Mouse (Mus musculus) stomach, embryonic 15.5 days (tissue): ENCODE results near the gene Gm8914. TPM values are rescaled to one million over a fixed set of nuclear protein-coding genes. Genes with fewer than 3 reads are reported as not detected.
"Not testable (repeated sequence)": the region's sequence is repeated elsewhere in the genome, so short reads cannot be mapped to it uniquely, and the experiment has no call there.

ENCODE experiments used
- ATAC-seq: fragments of 200-750 bp; cut with Nextera tagmentation; 2 replicates; pipeline ENCODE4 v1.8.0; 2017; ENCODE audit warnings: low read depth, moderate number of reproducible peaks, moderate TSS enrichment; ENCODE audit not compliant: insufficient read depth, low FRiP score
- H3K27ac ChIP-seq: fragments of 300-500 bp; sonication (generic); 2 replicates; pipeline ENCODE4 v1.5.1; 2015; ENCODE audit warnings: mild to moderate bottlenecking, inconsistent platforms
- H3K27me3 ChIP-seq: fragments of 300-500 bp; sonication (generic); replicated peaks from 2 replicates; pipeline ENCODE4 v1.6.1; 2015; ENCODE audit warnings: inconsistent platforms
- H3K36me3 ChIP-seq: fragments of 300-500 bp; sonication (generic); 2 replicates; pipeline ENCODE4 v1.6.1; 2015; ENCODE audit warnings: inconsistent platforms
- H3K4me1 ChIP-seq: fragments of 300-500 bp; sonication (generic); 2 replicates; pipeline ENCODE4 v1.6.1; 2015; ENCODE audit warnings: inconsistent platforms
- H3K4me2 ChIP-seq: fragments of 300-500 bp; sonication (generic); 2 replicates; pipeline ENCODE4 v1.6.1; 2015; ENCODE audit warnings: mild to moderate bottlenecking, inconsistent platforms
- H3K4me3 ChIP-seq: fragments of 300-500 bp; sonication (generic); replicated peaks from 2 replicates; pipeline ENCODE4 v1.5.1; 2015; ENCODE audit warnings: inconsistent platforms
- H3K9ac ChIP-seq: fragments of 300-500 bp; sonication (generic); 2 replicates; pipeline ENCODE4 v1.6.1; 2015; ENCODE audit warnings: inconsistent platforms
- H3K9me3 ChIP-seq: fragments of 300-500 bp; sonication (generic); 2 replicates; pipeline ENCODE4 v1.6.1; 2016; ENCODE audit warnings: inconsistent platforms
- WGBS: fragments of 180-500 bp; shearing (Covaris S2); methylation state at CpG from one replicate; pipeline ENCODE4 v1.1.7; 2015; 5-methylcytosine and 5-hydroxymethylcytosine counted together
- polyA plus RNA-seq: library from polyadenylated mRNA; unstranded; fragments of >200 nt; fragmentation: Nextera tagmentation; extraction: Ambion mirVana; gene quantifications from 2 replicates; pipeline ENCODE4 v1.2.1, GENCODE M21; 2015

Gene Gm8914
- not detected in 2 replicates for polyA plus RNA-seq

DNA sequence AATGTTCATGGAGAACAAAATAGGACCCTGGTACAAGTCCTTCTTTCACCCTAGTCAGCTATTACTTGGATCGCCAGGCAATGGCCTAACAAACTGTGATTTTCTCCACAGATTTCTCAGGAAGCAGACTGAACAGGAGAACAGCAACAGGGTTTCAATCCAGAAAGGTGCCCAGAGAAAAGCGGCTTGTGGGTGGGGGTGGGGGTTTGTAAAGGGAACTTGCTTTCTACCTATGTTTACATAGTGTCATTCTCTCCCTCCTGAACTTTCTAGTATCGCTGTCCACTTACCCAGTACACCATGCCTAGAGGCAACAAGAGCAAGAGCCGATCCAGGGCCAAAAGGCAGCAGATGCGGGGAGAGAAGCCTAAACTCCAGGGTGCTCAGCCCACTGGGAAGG, at the start of gene Gm8914:
Gene Gm8914, plus strand, starts transcription at position 301 of the 400 bp plus-strand sequence.
- H3K4me3 ChIP-seq, H3K27me3 ChIP-seq, H3K27ac ChIP-seq, H3K36me3 ChIP-seq, H3K4me2 ChIP-seq, H3K9ac ChIP-seq, H3K9me3 ChIP-seq, ATAC-seq, H3K4me1 ChIP-seq: not testable (repeated sequence)
- no CpG with 5 or more reads among the region's 5 CpGs for WGBS

Other genes starting within 250 kb of the Gm8914 start
- not detected in 2 replicates for gene Mageb2, start 148.4 kb upstream of the Gm8914 start, polyA plus RNA-seq
- gene Gm5072, start 87.6 kb upstream of the Gm8914 start, polyA plus RNA-seq = not detected in 2 replicates
- not detected in 2 replicates for gene 1700084M14Rik, start 95.8 kb downstream of the Gm8914 start, polyA plus RNA-seq
- gene Gm14781, start 152.1 kb downstream of the Gm8914 start, polyA plus RNA-seq = not detected in 2 replicates